Mouse (Mus musculus) small intestine, adult 2 months (tissue): ENCODE measurements around the gene Hist1h4i. TPM values are rescaled to one million over a fixed set of nuclear protein-coding genes. Genes with fewer than 3 reads are reported as not detected.

Source experiments
- H3K27ac ChIP-seq: fragments of 200-500 bp; 2 replicates; pipeline ENCODE4 v1.5.1; 2012; ENCODE audit warnings: low read depth, low read length, control low read depth, inconsistent platforms; ENCODE audit not compliant: insufficient read depth
- H3K27me3 ChIP-seq: fragments of 200-500 bp; 2 replicates; pipeline ENCODE4 v1.6.1; 2012; ENCODE audit warnings: mild to moderate bottlenecking, moderate library complexity, low read length, inconsistent platforms; ENCODE audit not compliant: control insufficient read depth, insufficient read depth
- H3K36me3 ChIP-seq: fragments of 200-500 bp; 2 replicates; pipeline ENCODE4 v1.6.1; 2012; ENCODE audit warnings: mild to moderate bottlenecking, low read length, control low read depth, inconsistent platforms; ENCODE audit not compliant: control insufficient read depth, insufficient read depth
- H3K4me1 ChIP-seq: fragments of 200-500 bp; 2 replicates; pipeline ENCODE4 v1.6.1; 2012; ENCODE audit warnings: low read length, inconsistent platforms, mixed read lengths; ENCODE audit not compliant: control insufficient read depth, insufficient read depth, insufficient read length
- H3K4me3 ChIP-seq: fragments of 200-500 bp; 2 replicates; pipeline ENCODE4 v1.5.1; 2012; ENCODE audit warnings: low read depth, mild to moderate bottlenecking, control low read depth, inconsistent platforms, low read length, moderate library complexity
- CTCF ChIP-seq: fragments of 200-500 bp; IDR thresholded peaks from 2 replicates; pipeline ENCODE4 v1.5.1; 2012; ENCODE audit warnings: low read depth, mild to moderate bottlenecking, control low read depth, inconsistent platforms, low read length, moderate library complexity, mixed read lengths; ENCODE audit not compliant: insufficient replicate concordance, insufficient read length; ENCODE audit errors: extremely low read depth
- POLR2A ChIP-seq: fragments of 200-500 bp; IDR thresholded peaks from 2 replicates; pipeline ENCODE4 v1.6.1; 2012; ENCODE audit warnings: low read depth, mild to moderate bottlenecking, control low read depth, inconsistent platforms, low read length, moderate library complexity
- WGBS: fragments of 180-500 bp; shearing (Covaris S2); methylation state at CpG from one replicate; pipeline ENCODE4 v1.1.7; 2018; 5-methylcytosine and 5-hydroxymethylcytosine counted together
- polyA plus RNA-seq: library from polyadenylated mRNA; depleted of rRNA; stranded (reverse); fragments of >200 nt; gene quantifications from 2 replicates; pipeline ENCODE4 v1.2.3, GENCODE M21; 2012; rRNA removed

The Hist1h4i gene
- polyA plus RNA-seq, 1 experiment, result 10.1 TPM

GRCm38 (mm10) chr13:21992550-21992949 is 48.6 kb downstream of the Hist1h4i start:
- H3K4me3 ChIP-seq, result no peak overlapping the region
- TF ChIP-seq POLR2A (no peak), CTCF (no peak)
- H3K4me1 ChIP-seq, result peaks cover 6% of the 10 kb centered on the region; the same call in 1 of the 2 replicates
- H3K27ac ChIP-seq, result no peak overlapping the region
- peaks cover 32% of the 10 kb centered on the region for H3K27me3 ChIP-seq
- WGBS, result 87% methylated on average over 5 of the region's 5 CpGs
- no peaks in the 10 kb centered on the region for H3K36me3 ChIP-seq

Other genes starting within 250 kb of the Hist1h4i start
- gene Hist1h2bq, start 231.2 kb downstream of the Hist1h4i start, polyA plus RNA-seq, result 31.1 and 32.0 TPM in 2 replicates
- not detected in 2 replicates for gene Hist1h2ao, start 230.9 kb downstream of the Hist1h4i start, polyA plus RNA-seq
- gene Hist1h4m, start 229.6 kb downstream of the Hist1h4i start, polyA plus RNA-seq, result 16.0 TPM in 1 of 2 replicates, not detected in the other
- gene Hist1h4n, start 209.2 kb downstream of the Hist1h4i start, polyA plus RNA-seq, result 30.7 and 41.0 TPM in 2 replicates
- 1,042 and 2,404 TPM in 2 replicates for gene Hist1h2ap, start 207.9 kb downstream of the Hist1h4i start, polyA plus RNA-seq
- 27.4 and 35.4 TPM in 2 replicates for gene Hist1h2br, start 207.6 kb downstream of the Hist1h4i start, polyA plus RNA-seq
- gene Zfp184, start 96.3 kb downstream of the Hist1h4i start, polyA plus RNA-seq, result 0.13 and 0.23 TPM in 2 replicates
- gene Pom121l2, start 60.2 kb downstream of the Hist1h4i start, polyA plus RNA-seq, result not detected in 2 replicates
- gene Prss16, start 31.6 kb downstream of the Hist1h4i start, polyA plus RNA-seq, result 1.2 and 2.0 TPM in 2 replicates
- 106 and 238 TPM in 2 replicates for gene Hist1h2ah, start 5.8 kb downstream of the Hist1h4i start, polyA plus RNA-seq
- gene Hist1h2bk, start 5.5 kb downstream of the Hist1h4i start, polyA plus RNA-seq, result 34.9 and 41.4 TPM in 2 replicates
- gene Hist1h2ag, start 1.6 kb upstream of the Hist1h4i start, polyA plus RNA-seq, result 22.6 and 24.8 TPM in 2 replicates
- gene Hist1h2bj, start 1.9 kb upstream of the Hist1h4i start, polyA plus RNA-seq, result 16.9 and 21.2 TPM in 2 replicates
- not detected in 2 replicates for gene Vmn1r188, start 43.1 kb upstream of the Hist1h4i start, polyA plus RNA-seq
- not detected in 2 replicates for gene Vmn1r189, start 64.5 kb upstream of the Hist1h4i start, polyA plus RNA-seq
- gene Vmn1r191, start 142.6 kb upstream of the Hist1h4i start, polyA plus RNA-seq, result not detected in 2 replicates
- not detected in 2 replicates for gene Vmn1r192, start 149.8 kb upstream of the Hist1h4i start, polyA plus RNA-seq
- gene Vmn1r193, start 181.8 kb upstream of the Hist1h4i start, polyA plus RNA-seq, result not detected in 2 replicates
- gene Vmn1r194, start 202.9 kb upstream of the Hist1h4i start, polyA plus RNA-seq, result not detected in 2 replicates
- not detected in 2 replicates for gene Vmn1r195, start 229.2 kb upstream of the Hist1h4i start, polyA plus RNA-seq
- not detected in 2 replicates for gene Vmn1r196, start 248.6 kb upstream of the Hist1h4i start, polyA plus RNA-seq